Mouse (Mus musculus) activated CD4-positive, CD25-positive, alpha-beta regulatory T cell, adult 9 weeks (primary cell): ENCODE results near the gene Tctex1d2. TPM values are rescaled to one million over a fixed set of nuclear protein-coding genes. Genes with fewer than 3 reads are reported as not detected.

Source experiments
- polyA plus RNA-seq: library from polyadenylated mRNA; unstranded; fragments of 100-300 nt; shearing (Covaris generic); gene quantifications from one replicate; pipeline ENCODE4 v1.2.1, GENCODE M21; 2017

Gene Tctex1d2
- 3.7 TPM for polyA plus RNA-seq

GRCm38 (mm10) chr16:32419517-32420483 is at the start of gene Tctex1d2:
Gene Tctex1d2, plus strand, starts transcription at chr16:32419702.

GRCm38 (mm10) chr16:32400267-32400666 is 19.2 kb upstream of the Tctex1d2 start, which contains the start of gene Tm4sf19:
Gene Tm4sf19, plus strand, starts transcription at chr16:32400506.

GRCm38 (mm10) chr16:32430474-32431046 is 11.1 kb downstream of the Tctex1d2 start, which contains the start of gene Pcyt1a:
Gene Pcyt1a, plus strand, starts transcription at chr16:32430921.

Other genes starting within 250 kb of the Tctex1d2 start
- not detected for gene Bex6, start 239.9 kb upstream of the Tctex1d2 start, polyA plus RNA-seq
- gene Fbxo45, start 172.5 kb upstream of the Tctex1d2 start, polyA plus RNA-seq, result 2.4 TPM
- gene Wdr53, start 172.5 kb upstream of the Tctex1d2 start, polyA plus RNA-seq, result 25.0 TPM
- gene Smco1, start 148.2 kb upstream of the Tctex1d2 start, polyA plus RNA-seq, result not detected
- 14.9 TPM for gene Rnf168, start 142.2 kb upstream of the Tctex1d2 start, polyA plus RNA-seq
- gene Ubxn7, start 87.4 kb upstream of the Tctex1d2 start, polyA plus RNA-seq, result 31.5 TPM
- gene Tm4sf19, start 19.2 kb upstream of the Tctex1d2 start, polyA plus RNA-seq, result not detected
- gene Pcyt1a, start 11.2 kb downstream of the Tctex1d2 start, polyA plus RNA-seq, result 15.2 TPM
- 0.12 TPM for gene Slc51a, start 68.2 kb downstream of the Tctex1d2 start, polyA plus RNA-seq
- gene Zdhhc19, start 76.6 kb downstream of the Tctex1d2 start, polyA plus RNA-seq, result not detected
- 40.1 TPM for gene Tfrc, start 189.2 kb downstream of the Tctex1d2 start, polyA plus RNA-seq
- 14.4 TPM for gene Tnk2, start 224.2 kb downstream of the Tctex1d2 start, polyA plus RNA-seq